Mouse (Mus musculus): ENCODE data around the gene Col25a1. TPM values are rescaled to one million over a fixed set of nuclear protein-coding genes. Genes with fewer than 3 reads are reported as not detected.

The Col25a1 gene
- polyA plus RNA-seq, 2 experiments from 2014 or later, result 0.08 TPM; not detected in 1

GRCm38 (mm10) chr3:130328909-130329308 lies 197.6 kb downstream of the Col25a1 start:
- ATAC-seq, result no peak

GRCm38 (mm10) chr3:130329833-130330555 lies 198.7 kb downstream of the Col25a1 start:
- ATAC-seq, result no peak

- no peak for ATAC-seq
These were observed 199.3 kb downstream of the Col25a1 start for GRCm38 (mm10) chr3:130330556-130330950.

- ATAC-seq, result no peak
These were observed 201.1 kb downstream of the Col25a1 start for GRCm38 (mm10) chr3:130332347-130332913.

GRCm38 (mm10) chr3:130337857-130338256 lies 206.6 kb downstream of the Col25a1 start:
- no peak for ATAC-seq

- ATAC-seq, result no peak
These were observed 207.1 kb downstream of the Col25a1 start for GRCm38 (mm10) chr3:130338371-130338770.

GRCm38 (mm10) chr3:130350161-130350560 lies 218.9 kb downstream of the Col25a1 start:
- no peak for ATAC-seq

- no peak for ATAC-seq
These were observed 223.2 kb downstream of the Col25a1 start for GRCm38 (mm10) chr3:130354399-130355039.

- no peak for ATAC-seq
These were observed 225.4 kb downstream of the Col25a1 start for GRCm38 (mm10) chr3:130356575-130357173.

- no peak for ATAC-seq
These were observed 229.5 kb downstream of the Col25a1 start for GRCm38 (mm10) chr3:130360813-130361212.

- ATAC-seq, result no peak
These were observed 230.6 kb downstream of the Col25a1 start for GRCm38 (mm10) chr3:130361922-130362321.

- ATAC-seq, result no peak
These were observed 231.6 kb downstream of the Col25a1 start for GRCm38 (mm10) chr3:130362797-130363367.

- ATAC-seq, result no peak
These were observed 235.8 kb downstream of the Col25a1 start for GRCm38 (mm10) chr3:130366917-130367610.

- ATAC-seq, result no peak
These were observed 237.1 kb downstream of the Col25a1 start for GRCm38 (mm10) chr3:130368352-130368751.

GRCm38 (mm10) chr3:130369113-130369512 lies 237.8 kb downstream of the Col25a1 start:
- ATAC-seq, result no peak

- no peak for ATAC-seq
These were observed 238.9 kb downstream of the Col25a1 start for GRCm38 (mm10) chr3:130370167-130370566.

GRCm38 (mm10) chr3:130373145-130373544 lies 241.8 kb downstream of the Col25a1 start:
- no peak for ATAC-seq

- ATAC-seq, result no peak
These were observed 243.5 kb downstream of the Col25a1 start for GRCm38 (mm10) chr3:130374620-130375341.

- ATAC-seq, result no peak
These were observed 246.5 kb downstream of the Col25a1 start for GRCm38 (mm10) chr3:130377786-130378185.

GRCm38 (mm10) chr3:130378626-130379025 lies 247.3 kb downstream of the Col25a1 start:
- no peak for ATAC-seq

GRCm38 (mm10) chr3:130380299-130380845 lies 249.1 kb downstream of the Col25a1 start:
- ATAC-seq, result no peak
